8 mouse cellular contexts compared by ENCODE assay signal in genomic region chr9:13587085-13587933, GRCm38 (mm10).
DNase-seq lines count a peak whose midpoint lies in the region; ATAC-seq lines count a peak whose summit lies in the region.

No protein-coding gene starts in this region.

- H3K9me3 ChIP-seq in forebrain, embryonic 15.5 days: no peaks in the 10 kb centered on the region
- no peaks in the 10 kb centered on the region; the same call in 1 of the 2 replicates for H3K9me3 ChIP-seq in forebrain, embryonic 10.5 days

- H3K4me2 ChIP-seq in forebrain, embryonic 15.5 days (replicated peaks): no peak overlapping the region

- DNase-seq in forebrain, embryonic 10.5 days (ENCODE audit: extremely low spot score, low spot score): no peak
- peak; percentile 21 for DNase-seq in CD4-positive helper T cell, adult 2 months (ENCODE audit: low read depth, low spot score)
- peak; percentile 56 to 81 for DNase-seq in heart, adult 9 months (ENCODE audit: low spot score in 2 of 2)
- peak; percentile 33 to 40 for DNase-seq in left cerebral cortex, postnatal 10 days (ENCODE audit: extremely low spot score in 1 of 2, low spot score in 2 of 2)
- peak; percentile 60 to 65 for DNase-seq in monocyte, adult 2 months (ENCODE audit: low read depth in 1 of 2, low spot score in 2 of 2)
- DNase-seq in thymus, postnatal 36 days: no peak
- no peak for DNase-seq in embryo, embryonic 10.5 days (ENCODE audit: low spot score)

- H3K27ac ChIP-seq in forebrain, embryonic 15.5 days (replicated peaks): no peak overlapping the region
- H3K27ac ChIP-seq in forebrain, embryonic 10.5 days: no peak overlapping the region

- intact Hi-C loops in left cerebral cortex, postnatal 10 days (cut with DNase I): no loop called here

- WGBS in forebrain, embryonic 15.5 days: 54% methylated on average over 9 of the region's 9 CpGs
- WGBS in forebrain, embryonic 10.5 days: 85% methylated on average over 9 of the region's 9 CpGs

- no peak overlapping the region for H3K4me3 ChIP-seq in forebrain, embryonic 15.5 days
- no peak overlapping the region for H3K4me3 ChIP-seq in forebrain, embryonic 10.5 days

- ATAC-seq in forebrain, embryonic 15.5 days (replicated peaks): 0 out of 2 replicates have a peak, but pooled peaks have one; percentile 29

- peaks cover 28% of the 10 kb centered on the region for H3K4me1 ChIP-seq in forebrain, embryonic 15.5 days
- H3K4me1 ChIP-seq in forebrain, embryonic 10.5 days: peaks cover 34% of the 10 kb centered on the region

- no peaks in the 10 kb centered on the region for H3K36me3 ChIP-seq in forebrain, embryonic 15.5 days
- H3K36me3 ChIP-seq in forebrain, embryonic 10.5 days (replicated peaks): no peaks in the 10 kb centered on the region

- no peak overlapping the region for H3K9ac ChIP-seq in forebrain, embryonic 15.5 days (replicated peaks)

- H3K27me3 ChIP-seq in forebrain, embryonic 15.5 days: no peaks in the 10 kb centered on the region
- no peaks in the 10 kb centered on the region for H3K27me3 ChIP-seq in forebrain, embryonic 10.5 days (ENCODE audit: poor library complexity, severe bottlenecking)

Comparison
In these comparisons a context has a peak if more than half of its experiments do, and no peak if none do; other contexts are left out.
1. DNase-seq: peak in CD4-positive helper T cell, adult 2 months (single experiment), heart, adult 9 months (2 of 2), left cerebral cortex, postnatal 10 days (2 of 2) and monocyte, adult 2 months (2 of 2); none in forebrain, embryonic 10.5 days (single experiment), thymus, postnatal 36 days (0 of 2) and embryo, embryonic 10.5 days (single experiment).